Mouse (Mus musculus): ENCODE measurements around the gene Map3k12. TPM values are rescaled to one million over a fixed set of nuclear protein-coding genes. Genes with fewer than 3 reads are reported as not detected.

Gene Map3k12
- total and polyA plus RNA-seq, 2 experiments from 2014 or later = 41.2 to 86.1 TPM

DNA sequence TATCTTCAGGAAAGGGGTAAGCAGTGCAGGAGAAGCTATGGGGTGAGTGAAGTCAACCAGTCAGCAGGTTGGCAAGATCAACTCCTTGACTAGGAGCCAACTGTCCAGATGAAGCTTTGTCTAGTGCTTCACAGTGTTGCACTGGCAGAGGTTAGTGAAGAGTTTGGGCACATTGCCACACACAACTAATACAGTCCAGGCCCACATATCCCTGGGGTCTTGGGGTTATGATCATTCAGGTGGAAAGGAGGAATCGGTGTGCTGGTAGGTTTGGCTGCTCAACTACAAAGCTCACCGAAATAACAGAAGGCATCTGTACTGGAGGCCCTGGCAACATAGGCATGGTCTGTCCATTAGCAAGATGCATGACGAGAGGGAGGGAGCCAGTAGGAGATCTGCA, 30.6 kb upstream of the Map3k12 start:
- ATAC-seq (peak; percentile 84), DNase-seq (ENCODE audit: low spot score) (peak; percentile 89)
- H3K4me1 ChIP-seq (ENCODE audit: insufficient read depth, low read length) = peaks cover 10% of the 10 kb centered on the region
- no peak for TF ChIP-seq CTCF (IDR thresholded peaks at IDR 0.05; ENCODE audit: low read depth)
- H3K27ac ChIP-seq = peak overlapping the region; percentile 77
- peaks cover 23% of the 10 kb centered on the region; the same call in 1 of the 2 replicates for H3K36me3 ChIP-seq (ENCODE audit: insufficient read depth, low read length)
- 50% methylated on average over 3 of the region's 3 CpGs for WGBS
- H3K9ac ChIP-seq (replicated peaks; ENCODE audit: low read length) = no peak overlapping the region
- H3K9me3 ChIP-seq (ENCODE audit: low read length) = no peaks in the 10 kb centered on the region
- H3K4me3 ChIP-seq (ENCODE audit: low read length) = no peak overlapping the region
- H3K27me3 ChIP-seq (ENCODE audit: insufficient read depth, low read length) = no peaks in the 10 kb centered on the region
- H3K4me2 ChIP-seq (ENCODE audit: low read depth, low read length) = no peak overlapping the region

DNA sequence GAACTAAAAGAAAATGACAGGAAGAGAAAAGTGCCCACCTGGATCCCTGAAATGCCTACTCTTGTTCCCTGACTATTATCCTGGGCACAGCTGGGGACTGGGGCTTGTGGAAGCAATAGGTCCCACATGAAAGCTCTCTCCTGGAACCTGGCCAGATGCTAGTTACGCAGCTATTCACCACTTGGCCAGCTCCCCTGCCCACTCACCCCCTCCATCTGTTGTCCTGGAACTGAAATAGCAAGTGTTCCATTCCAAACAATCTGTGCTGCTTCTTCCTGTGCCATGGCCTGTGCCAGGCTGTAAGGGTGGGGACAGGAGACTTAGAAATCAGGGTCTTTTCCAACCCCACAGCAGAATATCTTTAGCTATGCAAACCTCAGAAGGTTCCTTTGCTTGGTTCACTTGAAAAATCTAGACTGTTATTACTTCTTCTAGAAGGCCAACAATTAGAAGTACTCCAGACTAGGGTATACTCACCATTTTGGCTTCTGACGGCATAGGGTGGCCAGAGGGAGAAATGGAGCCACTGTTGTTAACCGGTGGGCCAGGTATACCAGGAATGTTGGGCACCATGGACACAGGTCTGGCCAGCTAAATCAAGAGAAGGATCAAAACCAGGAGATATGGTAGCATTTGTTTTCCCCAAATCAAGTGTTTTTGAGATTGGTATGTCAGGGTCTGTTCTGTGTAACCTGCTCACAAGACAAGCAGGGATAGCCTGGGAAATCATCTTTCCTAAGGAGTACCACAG, 30.0 kb upstream of the Map3k12 start:
- Histone ChIP-seq H3K9me3 (ENCODE audit: low read length) (no peaks in the 10 kb centered on the region), H3K27me3 (ENCODE audit: insufficient read depth, low read length) (no peaks in the 10 kb centered on the region), H3K4me1 (ENCODE audit: insufficient read depth, low read length) (peaks cover 10% of the 10 kb centered on the region), H3K4me2 (ENCODE audit: low read depth, low read length) (no peak overlapping the region), H3K36me3 (ENCODE audit: insufficient read depth, low read length) (peaks cover 18% of the 10 kb centered on the region; the same call in 1 of the 2 replicates), H3K27ac (peak overlapping the region; percentile 77), H3K9ac (replicated peaks; ENCODE audit: low read length) (no peak overlapping the region), H3K4me3 (ENCODE audit: low read length) (no peak overlapping the region)
- peak; percentile 73 for ATAC-seq
- TF ChIP-seq CTCF (IDR thresholded peaks at IDR 0.05; ENCODE audit: low read depth) = no peak
- peak; percentile 89 for DNase-seq (ENCODE audit: low spot score)
- 48% methylated on average over 3 of the region's 3 CpGs for WGBS

- no peak for ATAC-seq
- peak overlapping the region; percentile 77; the same call in 1 of the 2 replicates for H3K27ac ChIP-seq
These were observed 29.4 kb upstream of the Map3k12 start for GRCm38 (mm10) chr15:102546246-102546645.

DNA sequence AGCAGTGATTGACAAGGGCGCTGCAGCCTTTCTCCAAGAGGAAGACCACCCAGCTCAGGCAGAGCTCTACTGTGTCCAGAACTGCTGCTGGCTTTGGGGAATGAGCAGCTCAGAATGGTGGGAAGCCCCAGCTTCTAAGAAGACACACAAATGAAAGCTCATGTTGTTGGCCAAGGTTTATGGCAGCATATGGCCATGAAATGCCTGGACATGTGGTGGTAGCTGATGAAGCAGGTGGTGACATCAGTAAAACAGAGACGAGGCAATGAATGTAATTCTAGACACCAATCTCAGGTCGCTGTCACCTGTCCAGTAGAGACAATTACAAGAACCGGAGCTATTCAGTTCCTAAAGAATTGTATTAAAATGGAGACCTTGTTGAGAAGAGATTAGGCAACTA, 27.9 kb upstream of the Map3k12 start:
- 79% methylated on average over 4 of the region's 4 CpGs for WGBS
- ATAC-seq (no peak), DNase-seq (ENCODE audit: low spot score) (peak; percentile 25)
- peaks cover 20% of the 10 kb centered on the region; the same call in 1 of the 2 replicates for H3K36me3 ChIP-seq (ENCODE audit: insufficient read depth, low read length)
- peaks cover 10% of the 10 kb centered on the region for H3K4me1 ChIP-seq (ENCODE audit: insufficient read depth, low read length)
- H3K9me3 ChIP-seq (ENCODE audit: low read length) = no peaks in the 10 kb centered on the region
- H3K27ac ChIP-seq = no peak overlapping the region
- no peak overlapping the region for H3K9ac ChIP-seq (replicated peaks; ENCODE audit: low read length)
- H3K27me3 ChIP-seq (ENCODE audit: insufficient read depth, low read length) = no peaks in the 10 kb centered on the region
- H3K4me2 ChIP-seq (ENCODE audit: low read depth, low read length) = no peak overlapping the region
- no peak for TF ChIP-seq CTCF (IDR thresholded peaks at IDR 0.05; ENCODE audit: low read depth)
- H3K4me3 ChIP-seq (ENCODE audit: low read length) = no peak overlapping the region

More at GRCm38 (mm10) chr15:102546246-102546645, 29.4 kb upstream of the Map3k12 start:
- WGBS = 68% methylated on average over 3 of the region's 3 CpGs
- no peak for DNase-seq (ENCODE audit: low spot score)
- Histone ChIP-seq H3K4me1 (ENCODE audit: insufficient read depth, low read length) (peaks cover 10% of the 10 kb centered on the region), H3K9me3 (ENCODE audit: low read length) (no peaks in the 10 kb centered on the region), H3K9ac (replicated peaks; ENCODE audit: low read length) (no peak overlapping the region), H3K4me3 (ENCODE audit: low read length) (no peak overlapping the region), H3K4me2 (ENCODE audit: low read depth, low read length) (no peak overlapping the region), H3K36me3 (ENCODE audit: insufficient read depth, low read length) (peaks cover 17% of the 10 kb centered on the region; the same call in 1 of the 2 replicates), H3K27me3 (ENCODE audit: insufficient read depth, low read length) (no peaks in the 10 kb centered on the region)
- TF ChIP-seq CTCF (IDR thresholded peaks at IDR 0.05; ENCODE audit: low read depth) = no peak

- no peak overlapping the region for H3K9ac ChIP-seq (replicated peaks; ENCODE audit: low read length)
- H3K27me3 ChIP-seq (ENCODE audit: insufficient read depth, low read length) = no peaks in the 10 kb centered on the region
- 93% methylated on average over 7 of the region's 7 CpGs for WGBS
- DNase-seq (ENCODE audit: low spot score) (no peak), ATAC-seq (no peak)
- no peaks in the 10 kb centered on the region for H3K9me3 ChIP-seq (ENCODE audit: low read length)
- no peak overlapping the region for H3K27ac ChIP-seq
- TF ChIP-seq CTCF (IDR thresholded peaks at IDR 0.05; ENCODE audit: low read depth) = no peak
- H3K4me3 ChIP-seq (ENCODE audit: low read length) = no peak overlapping the region
- H3K4me1 ChIP-seq (ENCODE audit: insufficient read depth, low read length) = no peaks in the 10 kb centered on the region
- no peak overlapping the region for H3K4me2 ChIP-seq (ENCODE audit: low read depth, low read length)
- H3K36me3 ChIP-seq (ENCODE audit: insufficient read depth, low read length) = peaks cover 63% of the 10 kb centered on the region
These were observed 17.1 kb upstream of the Map3k12 start for GRCm38 (mm10) chr15:102533926-102534325.

DNA sequence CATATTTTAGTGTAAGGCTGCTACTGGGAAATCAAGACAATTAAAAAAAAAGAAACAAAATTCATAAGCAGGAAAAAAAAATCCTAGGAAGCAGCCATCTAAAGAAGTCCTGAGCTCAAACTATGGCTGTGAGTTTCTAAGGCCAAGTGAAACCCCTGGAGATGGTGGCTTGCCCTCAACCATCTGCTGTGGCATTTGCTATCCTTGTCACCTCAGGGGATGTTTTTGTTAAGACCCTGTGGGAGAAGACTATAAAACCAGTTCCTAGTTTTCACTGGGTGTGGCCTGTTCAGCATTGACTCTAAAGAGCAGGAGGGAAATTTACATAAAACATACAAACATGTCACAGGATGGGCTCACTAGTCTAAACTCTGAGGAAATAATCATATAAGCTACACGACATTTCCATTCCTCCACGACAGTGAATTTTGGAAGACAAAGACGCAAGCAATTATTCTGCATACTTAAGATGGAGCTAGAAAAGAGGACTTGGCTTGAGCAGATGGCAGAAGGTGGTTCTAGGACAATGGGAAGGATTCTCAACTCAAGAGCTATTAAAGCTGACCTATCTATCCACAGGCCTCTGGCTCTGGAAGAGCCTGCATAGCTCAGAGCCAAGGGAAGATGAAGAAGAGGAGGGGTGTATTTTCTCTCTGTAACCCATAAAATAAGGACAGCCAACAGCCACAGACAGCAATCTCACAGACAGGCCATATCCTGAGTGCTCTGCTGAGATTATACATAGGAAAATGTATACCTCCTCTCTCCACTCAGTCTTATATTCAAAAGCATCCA, 15.4 kb upstream of the Map3k12 start:
- Histone ChIP-seq H3K27me3 (ENCODE audit: insufficient read depth, low read length) (no peaks in the 10 kb centered on the region), H3K4me3 (ENCODE audit: low read length) (no peak overlapping the region), H3K4me1 (ENCODE audit: insufficient read depth, low read length) (no peaks in the 10 kb centered on the region), H3K27ac (0 out of 2 replicates have a peak overlapping the region, but pooled peaks have one; percentile 32), H3K4me2 (ENCODE audit: low read depth, low read length) (no peak overlapping the region), H3K36me3 (ENCODE audit: insufficient read depth, low read length) (peaks cover 74% of the 10 kb centered on the region), H3K9me3 (ENCODE audit: low read length) (no peaks in the 10 kb centered on the region), H3K9ac (replicated peaks; ENCODE audit: low read length) (no peak overlapping the region)
- no peak for TF ChIP-seq CTCF (IDR thresholded peaks at IDR 0.05; ENCODE audit: low read depth)
- no peak for ATAC-seq
- DNase-seq (ENCODE audit: low spot score) = no peak
- 73% methylated on average over 3 of the region's 3 CpGs for WGBS
